Mouse (Mus musculus): Measurements from ENCODE around the gene Lgals12. TPM values are rescaled to one million over a fixed set of nuclear protein-coding genes. Genes with fewer than 3 reads are reported as not detected.

Lgals12 gene
- polyA plus RNA-seq, 1 experiment = 3.3 TPM

DNA sequence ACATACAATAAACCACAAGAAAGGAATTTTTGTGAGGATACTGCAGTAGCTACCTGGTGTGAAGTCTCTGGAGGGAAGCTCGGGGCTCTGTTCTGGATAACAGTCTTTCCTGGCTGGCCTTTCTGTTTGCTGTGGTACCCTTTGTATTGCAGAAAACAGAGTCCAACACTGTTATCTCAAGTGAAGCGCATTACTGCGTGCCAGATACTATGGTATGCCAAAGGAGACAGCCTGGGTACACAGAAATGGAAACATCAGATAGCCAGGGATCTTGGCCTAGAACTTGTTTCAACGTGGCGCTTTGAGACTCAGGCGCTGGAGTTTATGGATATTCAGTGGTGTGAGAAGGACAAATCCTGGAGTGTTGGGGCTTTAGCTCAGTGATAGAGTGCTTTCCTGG lies 21.2 kb downstream of the Lgals12 start:
- DNase-seq (ENCODE audit: low read depth, low spot score) = no peak
- 95% methylated on average over 6 of the region's 6 CpGs for WGBS

- 86% methylated on average over 8 of the region's 8 CpGs for WGBS
Measured at GRCm38 (mm10) chr19:7585279-7585678, 21.7 kb downstream of the Lgals12 start.

GRCm38 (mm10) chr19:7583599-7583998 lies 23.4 kb downstream of the Lgals12 start:
- WGBS = 70% methylated on average over 3 of the region's 3 CpGs

More at GRCm38 (mm10) chr19:7585279-7585678, 21.7 kb downstream of the Lgals12 start:
- DNase-seq (ENCODE audit: low read depth, low spot score) = no peak

DNA sequence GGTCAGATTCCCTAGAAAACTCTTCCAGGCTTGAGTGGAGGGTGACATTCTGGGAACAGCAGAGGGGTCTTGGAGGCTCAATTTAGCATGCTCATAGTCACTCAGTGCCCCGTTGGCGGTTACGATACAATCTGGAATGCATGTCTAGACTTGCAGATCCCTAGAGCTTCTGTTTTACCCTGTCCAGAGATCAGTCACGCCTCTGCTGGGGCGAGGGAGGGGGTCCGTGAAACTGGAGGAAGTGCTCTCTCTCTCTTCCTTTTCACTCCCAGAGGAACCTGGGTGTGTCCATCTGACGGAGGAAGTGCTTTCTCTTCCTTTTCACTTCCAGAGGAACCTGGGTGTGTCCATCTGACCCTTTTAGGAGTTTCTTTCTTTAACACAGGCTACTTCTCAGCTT lies 23.9 kb downstream of the Lgals12 start:
- 64% methylated on average over 7 of the region's 7 CpGs for WGBS
- DNase-seq (ENCODE audit: low read depth, low spot score) = no peak

More at GRCm38 (mm10) chr19:7583599-7583998, 23.4 kb downstream of the Lgals12 start:
- no peak for DNase-seq (ENCODE audit: low read depth, low spot score)

DNA sequence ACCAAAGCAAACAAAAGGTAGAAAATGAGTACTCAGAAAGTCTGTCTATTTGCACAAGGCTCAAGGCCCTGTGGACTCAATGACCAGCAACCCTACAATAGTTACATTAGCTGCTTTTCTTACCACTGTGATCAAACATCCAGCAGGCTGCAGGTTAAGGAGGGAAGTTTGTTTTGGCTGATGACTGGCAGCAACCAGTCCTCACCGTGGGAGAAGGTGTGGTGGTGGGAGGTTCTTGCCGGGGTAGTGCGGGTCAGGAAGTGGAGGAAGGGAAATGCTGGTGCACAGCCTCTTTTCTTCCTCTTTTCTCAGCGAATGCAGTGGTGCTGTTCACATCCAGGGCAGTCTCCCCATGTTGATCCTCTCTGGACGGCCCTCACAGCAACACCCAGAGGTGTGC lies 26.0 kb downstream of the Lgals12 start:
- 20% methylated on average over 5 of the region's 5 CpGs for WGBS
- DNase-seq (ENCODE audit: low read depth, low spot score) = peak; percentile 31

GRCm38 (mm10) chr19:7577710-7578109 lies 29.3 kb downstream of the Lgals12 start:
- 88% methylated on average over 3 of the region's 3 CpGs for WGBS
- DNase-seq (ENCODE audit: low read depth, low spot score) = no peak

DNA sequence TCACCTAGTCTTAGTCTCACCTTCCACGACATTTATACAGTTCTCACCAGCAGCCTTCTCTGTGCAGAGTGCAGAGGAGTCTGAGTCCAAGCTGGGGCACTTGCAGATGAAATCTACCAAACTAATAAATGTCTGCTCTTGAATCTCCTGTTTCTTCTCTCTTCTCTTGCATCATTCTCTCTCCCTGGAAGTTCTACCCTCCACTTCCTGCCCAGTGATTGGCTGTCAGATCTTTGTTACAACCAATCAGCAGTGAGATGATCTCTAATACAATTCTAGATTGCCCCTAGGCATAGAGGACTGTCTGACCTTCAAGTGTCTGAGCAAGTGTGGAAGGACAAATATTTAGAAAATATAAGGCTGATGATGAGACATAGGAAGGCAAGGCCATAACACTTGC lies 30.8 kb downstream of the Lgals12 start:
- no peak for DNase-seq (ENCODE audit: low read depth, low spot score)
- WGBS = 90% methylated on average over 1 of the region's 1 CpGs

GRCm38 (mm10) chr19:7569650-7570049 lies 37.3 kb downstream of the Lgals12 start:
- WGBS = 80% methylated on average over 5 of the region's 5 CpGs
- DNase-seq (ENCODE audit: low read depth, low spot score) = no peak

GRCm38 (mm10) chr19:7568364-7568763 lies 38.6 kb downstream of the Lgals12 start:
- WGBS = 72% methylated on average over 3 of the region's 3 CpGs
- DNase-seq (ENCODE audit: low read depth, low spot score) = no peak

DNA sequence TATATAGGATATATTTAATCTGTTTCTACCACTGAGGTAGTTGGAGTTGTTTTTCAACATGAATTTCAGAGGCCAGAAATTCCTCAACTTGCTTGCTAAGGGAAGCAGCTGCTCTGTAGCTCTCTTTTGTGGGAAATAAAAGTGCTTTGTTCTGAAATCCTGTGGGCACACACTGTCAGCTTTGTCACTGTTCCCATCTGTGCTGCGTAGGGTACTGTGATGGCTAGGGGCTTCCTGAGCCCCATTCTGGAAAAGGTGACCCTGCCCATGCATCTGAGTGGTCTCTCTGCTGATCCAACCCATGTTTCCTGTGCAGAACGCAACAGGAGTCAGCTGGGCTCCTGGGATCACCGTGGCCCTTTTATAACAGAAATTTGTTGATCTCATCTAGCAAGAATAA lies 40.2 kb downstream of the Lgals12 start:
- 80% methylated on average over 3 of the region's 3 CpGs for WGBS

DNA sequence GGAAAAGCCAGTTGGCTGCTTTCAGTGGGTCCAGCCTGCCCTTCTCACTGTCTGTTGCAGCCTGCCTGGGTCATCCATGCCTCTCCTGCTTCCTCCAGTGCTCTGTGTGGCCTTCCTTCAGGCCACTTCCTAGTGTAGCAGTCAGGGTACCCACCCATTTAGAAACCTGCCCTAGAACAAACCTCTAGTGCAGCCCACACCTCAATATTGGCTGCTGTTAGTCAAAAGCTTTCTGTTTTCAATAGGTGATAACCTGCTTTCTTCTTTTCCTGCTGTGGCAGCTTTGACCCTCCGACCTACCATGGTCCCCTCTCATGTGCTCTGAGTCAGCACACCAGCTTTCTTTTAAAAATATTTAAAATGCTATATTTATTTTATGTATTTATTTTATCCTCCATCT lies 42.5 kb downstream of the Lgals12 start:
- no peak for DNase-seq (ENCODE audit: low read depth, low spot score)
- 89% methylated on average over 1 of the region's 1 CpGs for WGBS

More for the DNA sequence above, 40.2 kb downstream of the Lgals12 start:
- no peak for DNase-seq (ENCODE audit: low read depth, low spot score)

- WGBS = 41% methylated on average over 2 of the region's 2 CpGs
- no peak for DNase-seq (ENCODE audit: low read depth, low spot score)
Measured at GRCm38 (mm10) chr19:7563676-7564075, 43.3 kb downstream of the Lgals12 start.

- 81% methylated on average over 10 of the region's 10 CpGs for WGBS
Measured at GRCm38 (mm10) chr19:7562601-7563129, 44.3 kb downstream of the Lgals12 start.

DNA sequence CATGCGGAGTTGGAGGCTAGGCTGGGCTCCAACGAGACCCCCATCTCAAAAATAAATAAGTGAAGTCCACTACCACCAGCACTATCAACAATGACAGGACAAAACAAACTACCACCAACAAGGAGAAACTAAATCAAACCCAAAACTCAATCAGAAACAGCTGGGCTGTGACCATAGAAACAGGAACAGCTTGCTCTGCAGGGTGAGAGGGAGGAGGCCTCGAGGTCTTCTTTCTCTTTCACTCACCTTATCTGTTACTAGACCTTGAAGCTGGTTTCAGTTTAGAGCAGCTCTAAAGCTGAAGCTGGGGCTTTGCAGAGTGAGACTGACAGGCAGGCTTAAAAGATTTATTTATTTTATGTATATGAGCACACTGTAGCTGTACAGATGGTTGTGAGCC lies 45.5 kb downstream of the Lgals12 start:
- no peak for DNase-seq (ENCODE audit: low read depth, low spot score)
- WGBS = 64% methylated on average over 3 of the region's 3 CpGs

More at GRCm38 (mm10) chr19:7562601-7563129, 44.3 kb downstream of the Lgals12 start:
- no peak for DNase-seq (ENCODE audit: low read depth, low spot score)

DNA sequence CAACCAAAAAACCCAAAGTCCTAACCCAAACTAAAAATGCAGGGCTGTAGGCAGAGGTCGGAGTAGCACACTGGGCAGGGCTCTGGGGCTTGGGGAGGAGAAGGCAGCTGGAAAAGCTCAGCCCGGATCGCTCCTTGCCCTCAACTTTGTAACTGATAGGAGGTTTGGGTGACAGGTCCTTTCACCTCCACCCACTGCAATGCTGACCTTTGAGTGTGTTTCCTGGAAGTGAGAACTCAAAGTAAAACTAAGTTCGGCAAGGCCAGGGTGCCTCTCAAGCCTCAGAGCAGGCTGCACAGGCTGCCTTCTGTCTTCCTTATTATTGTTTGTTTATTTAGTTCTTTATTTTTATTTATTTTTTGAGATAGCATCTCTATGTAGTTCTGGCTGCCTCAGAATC lies 47.0 kb downstream of the Lgals12 start:
- WGBS = 63% methylated on average over 4 of the region's 4 CpGs

DNA sequence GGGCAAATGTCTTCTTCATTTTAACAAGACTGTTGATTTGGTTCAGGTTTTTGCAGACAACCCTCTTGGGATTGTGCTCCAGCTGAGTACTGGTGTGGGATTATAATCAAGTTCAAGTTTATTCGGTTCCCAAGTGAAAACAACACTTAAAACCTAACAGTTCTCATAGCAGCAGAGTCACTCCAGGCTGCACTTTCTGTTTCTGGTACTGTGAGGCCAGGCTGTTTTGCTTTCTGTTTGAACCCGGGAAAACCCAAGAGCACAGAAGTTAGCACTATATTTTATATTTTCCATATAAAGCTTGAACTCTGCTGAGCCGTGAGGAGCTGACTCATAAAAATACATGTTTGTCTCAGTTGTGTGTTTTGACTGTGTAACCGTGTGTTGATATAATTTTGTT lies 48.3 kb downstream of the Lgals12 start:
- WGBS = 17% methylated on average over 4 of the region's 4 CpGs
- DNase-seq (ENCODE audit: low read depth, low spot score) = peak; percentile 19

More for the DNA sequence above, 47.0 kb downstream of the Lgals12 start:
- DNase-seq (ENCODE audit: low read depth, low spot score) = no peak

GRCm38 (mm10) chr19:7557844-7558243 lies 49.1 kb downstream of the Lgals12 start:
- 4% methylated on average over 4 of the region's 4 CpGs for WGBS
- DNase-seq (ENCODE audit: low read depth, low spot score) = no peak

GRCm38 (mm10) chr19:7557328-7557822 lies 49.6 kb downstream of the Lgals12 start, which contains the start of gene Pla2g16:
Gene Pla2g16 (plus strand): TSS chr19:7557459.
- WGBS = 2% methylated on average over 27 of the region's 27 CpGs
- DNase-seq (ENCODE audit: low read depth, low spot score) = peak; percentile 65

- 97% methylated on average over 1 of the region's 1 CpGs for WGBS
- no peak for DNase-seq (ENCODE audit: low read depth, low spot score)
Measured at GRCm38 (mm10) chr19:7556641-7557040, 50.4 kb downstream of the Lgals12 start.

- DNase-seq (ENCODE audit: low read depth, low spot score) = no peak
- WGBS = 75% methylated on average over 4 of the region's 4 CpGs
Measured at GRCm38 (mm10) chr19:7554881-7555280, 52.1 kb downstream of the Lgals12 start.

DNA sequence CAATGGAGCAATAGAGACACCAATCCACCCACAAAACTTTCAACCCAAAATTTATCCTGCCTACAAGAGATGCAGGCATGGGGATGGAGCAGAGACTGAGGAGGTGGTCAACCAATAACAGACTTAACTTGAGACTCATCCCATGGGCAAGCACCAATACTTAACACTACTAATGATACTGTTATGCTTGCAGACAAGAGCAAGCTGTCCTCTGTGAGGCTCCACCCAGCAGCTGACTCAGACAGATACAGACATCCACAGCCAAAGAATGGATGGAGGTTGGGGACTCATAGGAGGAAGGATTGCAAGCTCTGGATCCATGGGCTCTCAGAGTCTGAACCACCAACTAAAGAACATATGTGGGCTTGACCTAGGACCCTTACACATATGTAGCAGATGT lies 53.6 kb downstream of the Lgals12 start:
- DNase-seq (ENCODE audit: low read depth, low spot score) = no peak

GRCm38 (mm10) chr19:7552301-7552673 lies 54.7 kb downstream of the Lgals12 start:
- WGBS = 84% methylated on average over 2 of the region's 2 CpGs
- DNase-seq (ENCODE audit: low read depth, low spot score) = no peak
